Mouse (Mus musculus): ENCODE measurements around the gene Cdh13. TPM values are rescaled to one million over a fixed set of nuclear protein-coding genes. Genes with fewer than 3 reads are reported as not detected.
"Not testable (repeated sequence)": the region's sequence is repeated elsewhere in the genome, so short reads cannot be mapped to it uniquely, and the experiment has no call there.

Cdh13 gene
- total RNA-seq, 4 experiments from 2014 or later = 81.0 to 97.1 (median 86.4) TPM

GRCm38 (mm10) chr8:118667736-118668135 is 384.2 kb downstream of the Cdh13 start:
- DNase-seq (ENCODE audit: low spot score in 2 of 2) = peak in 1 of 2 experiments; percentile 23

GRCm38 (mm10) chr8:118676233-118676632 is 392.7 kb downstream of the Cdh13 start:
- DNase-seq (ENCODE audit: low spot score in 2 of 2) = no peak

- DNase-seq (ENCODE audit: low spot score in 2 of 2) = no peak
These were observed 395.8 kb downstream of the Cdh13 start for GRCm38 (mm10) chr8:118679347-118679746.

GRCm38 (mm10) chr8:118683386-118683785 is 399.9 kb downstream of the Cdh13 start:
- no peak for DNase-seq (ENCODE audit: low spot score in 2 of 2)

GRCm38 (mm10) chr8:118685863-118686262 is 402.3 kb downstream of the Cdh13 start:
- no peak for DNase-seq (ENCODE audit: low spot score in 2 of 2)

- no peak for DNase-seq (ENCODE audit: low spot score in 2 of 2)
These were observed 406.3 kb downstream of the Cdh13 start for GRCm38 (mm10) chr8:118689849-118690248.

- DNase-seq (ENCODE audit: low spot score in 2 of 2) = no peak
These were observed 417.9 kb downstream of the Cdh13 start for GRCm38 (mm10) chr8:118701312-118701880.

GRCm38 (mm10) chr8:118709366-118709765 is 425.8 kb downstream of the Cdh13 start:
- no peak for DNase-seq (ENCODE audit: low spot score in 2 of 2)

- no peak for DNase-seq (ENCODE audit: low spot score in 2 of 2)
These were observed 428.1 kb downstream of the Cdh13 start for GRCm38 (mm10) chr8:118711631-118712030.

GRCm38 (mm10) chr8:118713111-118713510 is 429.6 kb downstream of the Cdh13 start:
- no peak for DNase-seq (ENCODE audit: low spot score in 2 of 2)

GRCm38 (mm10) chr8:118713596-118713995 is 430.1 kb downstream of the Cdh13 start:
- DNase-seq (ENCODE audit: low spot score in 2 of 2) = no peak

- DNase-seq (ENCODE audit: low spot score in 2 of 2) = peak in 1 of 2 experiments; percentile 54
These were observed 439.4 kb downstream of the Cdh13 start for GRCm38 (mm10) chr8:118722896-118723295.

GRCm38 (mm10) chr8:118725651-118726050 is 442.1 kb downstream of the Cdh13 start:
- DNase-seq (ENCODE audit: low spot score in 2 of 2) = no peak

GRCm38 (mm10) chr8:118741781-118742180 is 458.2 kb downstream of the Cdh13 start:
- DNase-seq (ENCODE audit: low spot score in 2 of 2) = no peak

- no peak for DNase-seq (ENCODE audit: low spot score in 2 of 2)
These were observed 461.5 kb downstream of the Cdh13 start for GRCm38 (mm10) chr8:118744991-118745390.

- DNase-seq (ENCODE audit: low spot score in 2 of 2) = no peak
These were observed 464.6 kb downstream of the Cdh13 start for GRCm38 (mm10) chr8:118748041-118748604.

GRCm38 (mm10) chr8:118749191-118749590 is 465.7 kb downstream of the Cdh13 start:
- DNase-seq (ENCODE audit: low spot score in 2 of 2) = no peak

GRCm38 (mm10) chr8:118749786-118750185 is 466.3 kb downstream of the Cdh13 start:
- DNase-seq (ENCODE audit: low spot score in 2 of 2) = no peak

- DNase-seq (ENCODE audit: low spot score in 2 of 2) = peak; percentile 18 to 48
These were observed 470.2 kb downstream of the Cdh13 start for GRCm38 (mm10) chr8:118753710-118754109.

GRCm38 (mm10) chr8:118754119-118754518 is 470.6 kb downstream of the Cdh13 start:
- DNase-seq (ENCODE audit: low spot score in 2 of 2) = no peak

- DNase-seq (ENCODE audit: low spot score in 2 of 2) = not testable (repeated sequence)
These were observed 494.0 kb downstream of the Cdh13 start for GRCm38 (mm10) chr8:118777507-118777906.

- no peak for DNase-seq (ENCODE audit: low spot score in 2 of 2)
These were observed 494.8 kb downstream of the Cdh13 start for GRCm38 (mm10) chr8:118778374-118778773.

GRCm38 (mm10) chr8:118785646-118786045 is 502.1 kb downstream of the Cdh13 start:
- no peak for DNase-seq (ENCODE audit: low spot score in 2 of 2)
